Mouse (Mus musculus): Measurements from ENCODE around the gene Dip2a. TPM values are rescaled to one million over a fixed set of nuclear protein-coding genes. Genes with fewer than 3 reads are reported as not detected.

Dip2a gene
- 11.1 TPM for polyA plus RNA-seq (2012; fragmentation: generic; extraction: Trizol)

DNA sequence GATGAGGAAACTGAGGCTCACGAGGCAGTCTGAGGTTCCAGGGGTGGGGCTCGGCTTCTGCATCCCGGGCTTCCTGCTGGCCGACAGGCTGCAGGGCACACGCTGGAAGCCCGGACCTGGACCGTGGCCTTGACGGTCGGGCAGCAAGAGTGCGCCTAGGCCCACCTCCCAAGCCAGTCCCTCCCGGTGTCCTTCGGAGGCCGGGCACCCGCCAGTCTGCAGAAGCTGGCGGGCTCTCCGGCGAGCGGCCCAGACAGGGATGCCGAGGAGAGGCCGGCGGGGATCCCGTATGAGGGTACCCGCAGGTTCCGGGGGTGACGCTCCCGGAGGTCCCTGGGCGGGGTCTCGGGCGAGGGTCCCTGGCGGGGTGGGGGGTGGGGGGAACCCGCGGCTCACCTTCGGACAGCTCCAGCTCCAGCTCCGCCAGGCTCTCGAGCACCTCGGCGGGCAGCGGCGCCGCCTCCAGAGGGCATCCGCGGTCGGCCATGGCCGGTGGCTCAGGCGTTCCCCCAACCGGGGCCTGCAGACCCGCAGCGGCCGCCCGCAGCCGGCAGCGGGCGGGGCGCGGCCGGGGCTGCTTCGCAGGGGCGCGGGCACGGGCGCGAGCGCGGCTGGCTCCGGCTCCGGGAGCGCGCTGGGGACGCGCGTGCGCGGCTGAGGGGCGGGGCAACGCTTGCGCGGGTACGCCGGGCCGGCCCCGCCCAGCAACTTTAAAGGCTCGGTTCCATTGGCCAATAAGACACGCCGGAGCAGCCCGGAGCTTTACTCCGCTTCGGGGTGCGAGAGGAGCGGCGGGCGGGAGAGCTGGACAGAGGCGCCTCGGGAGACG lies at the start of gene Dip2a:
TSS of gene Dip2a (minus strand) at position 581 of the 829 bp plus-strand sequence.
- H3K4me2 ChIP-seq (ENCODE audit: low read depth): peak within 1 kb of the TSS; percentile 96
- H3K27me3 ChIP-seq (ENCODE audit: control insufficient read depth, insufficient read depth, insufficient read length): no peaks in the 10 kb centered on the region
- peak within 1 kb of the TSS; percentile 35 for H3K4me3 ChIP-seq
- TF ChIP-seq POLR2AphosphoS2 (IDR thresholded peaks at IDR 0.05; ENCODE audit: insufficient read length, low read depth) (peak; percentile 54), TCF12 (IDR thresholded peaks at IDR 0.05; ENCODE audit: insufficient read depth, poor library complexity, severe bottlenecking) (no peak), POLR2A (IDR thresholded peaks at IDR 0.05; ENCODE audit: insufficient read length, low read depth) (peak; percentile 61), TCF3 (IDR thresholded peaks at IDR 0.05; ENCODE audit: insufficient read length, low read depth) (no peak)
- H3K36me3 ChIP-seq (ENCODE audit: control insufficient read depth, insufficient read depth): peaks cover 4% of the 10 kb centered on the region
- H3ac ChIP-seq (ENCODE audit: control insufficient read depth, insufficient read length): peak within 1 kb of the TSS; percentile 64
- peaks cover 21% of the 10 kb centered on the region for H3K79me2 ChIP-seq (ENCODE audit: control insufficient read depth, insufficient read depth)

DNA sequence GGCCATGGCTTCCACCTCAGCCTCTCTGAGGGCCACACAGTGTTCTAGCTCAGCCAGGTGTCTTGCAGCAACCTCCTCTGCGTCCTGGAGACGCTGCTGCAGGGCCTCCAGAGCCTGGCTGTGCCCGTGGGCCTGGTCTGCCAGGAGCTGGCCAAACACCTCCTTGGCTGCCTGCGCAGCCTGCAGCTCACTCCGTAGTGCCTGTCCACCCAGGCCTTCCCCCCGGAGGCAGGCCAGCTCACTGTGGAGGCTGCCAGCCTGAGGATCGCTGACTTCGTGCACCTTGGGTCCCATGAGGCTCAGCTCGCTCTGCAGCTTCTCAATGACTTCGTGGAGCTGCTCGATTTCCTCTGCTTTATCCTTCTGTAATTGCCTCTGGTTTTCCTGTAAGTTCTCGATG lies 47.5 kb upstream of the Dip2a start:
- TF ChIP-seq E2F4 (IDR thresholded peaks at IDR 0.05; ENCODE audit: insufficient read depth) (no peak), MYOD1 (IDR thresholded peaks at IDR 0.05; ENCODE audit: control insufficient read depth in 1 of 3, insufficient read length in 2 of 3, low read depth in 2 of 3) (no peak), USF1 (IDR thresholded peaks at IDR 0.05; ENCODE audit: low read depth) (no peak), POLR2A (IDR thresholded peaks at IDR 0.05; ENCODE audit: insufficient read length, low read depth) (no peak), POLR2AphosphoS2 (IDR thresholded peaks at IDR 0.05; ENCODE audit: insufficient read length, low read depth) (no peak), MYOG (IDR thresholded peaks at IDR 0.05; ENCODE audit: control insufficient read depth in 1 of 3, insufficient read depth in 1 of 3, insufficient read length in 2 of 3, low read depth in 2 of 3) (no peak), SRF (IDR thresholded peaks at IDR 0.05; ENCODE audit: control insufficient read depth, insufficient read length, low read depth) (no peak), CEBPB (IDR thresholded peaks at IDR 0.05; ENCODE audit: insufficient read depth, poor library complexity, severe bottlenecking) (no peak), REST (IDR thresholded peaks at IDR 0.05; ENCODE audit: insufficient read depth, insufficient read length) (no peak), MAX (IDR thresholded peaks at IDR 0.05; ENCODE audit: low read depth) (no peak), TCF3 (IDR thresholded peaks at IDR 0.05; ENCODE audit: insufficient read length, low read depth) (no peak), TCF12 (IDR thresholded peaks at IDR 0.05; ENCODE audit: insufficient read depth, poor library complexity, severe bottlenecking) (no peak)
- Histone ChIP-seq H3K79me2 (ENCODE audit: control insufficient read depth, insufficient read depth) (no peaks in the 10 kb centered on the region), H3K36me3 (ENCODE audit: control insufficient read depth, insufficient read depth) (peaks cover 17% of the 10 kb centered on the region), H3K4me2 (ENCODE audit: low read depth) (no peak overlapping the region), H3K27me3 (ENCODE audit: control insufficient read depth, insufficient read depth, insufficient read length) (no peaks in the 10 kb centered on the region), H3ac (ENCODE audit: control insufficient read depth, insufficient read length) (no peak overlapping the region), H3K4me3 (no peak overlapping the region)

DNA sequence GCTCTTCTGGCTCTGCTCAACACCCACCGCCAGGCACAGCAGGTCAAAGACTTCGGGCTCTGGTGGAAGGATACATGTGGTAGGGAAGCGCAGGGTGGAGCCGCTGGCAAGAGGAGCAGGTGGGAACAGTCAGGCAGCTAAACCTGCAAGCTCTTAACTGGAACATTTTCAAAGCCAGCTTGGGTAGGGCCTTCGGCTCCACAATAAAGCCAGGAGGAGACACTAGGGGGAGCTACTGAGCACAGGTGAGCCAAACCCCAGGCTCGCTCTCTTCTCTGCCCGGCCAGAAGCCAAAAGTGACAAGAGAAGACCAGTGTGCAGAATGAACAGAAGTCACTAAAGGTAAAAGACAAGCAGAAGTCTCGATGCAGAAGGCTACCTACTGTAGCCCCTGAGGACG lies 46.7 kb upstream of the Dip2a start:
- TF ChIP-seq CEBPB (IDR thresholded peaks at IDR 0.05; ENCODE audit: insufficient read depth, poor library complexity, severe bottlenecking): no peak
- no peak for TF ChIP-seq POLR2A (IDR thresholded peaks at IDR 0.05; ENCODE audit: insufficient read length, low read depth)
- no peak for TF ChIP-seq TCF12 (IDR thresholded peaks at IDR 0.05; ENCODE audit: insufficient read depth, poor library complexity, severe bottlenecking)
- TF ChIP-seq MYOG (IDR thresholded peaks at IDR 0.05; ENCODE audit: control insufficient read depth in 1 of 3, insufficient read depth in 1 of 3, insufficient read length in 2 of 3, low read depth in 2 of 3): no peak
- TF ChIP-seq REST (IDR thresholded peaks at IDR 0.05; ENCODE audit: insufficient read depth, insufficient read length): no peak
- no peak for TF ChIP-seq MYOD1 (IDR thresholded peaks at IDR 0.05; ENCODE audit: control insufficient read depth in 1 of 3, insufficient read length in 2 of 3, low read depth in 2 of 3)
- TF ChIP-seq MAX (IDR thresholded peaks at IDR 0.05; ENCODE audit: low read depth): no peak
- no peak for TF ChIP-seq E2F4 (IDR thresholded peaks at IDR 0.05; ENCODE audit: insufficient read depth)
- TF ChIP-seq SRF (IDR thresholded peaks at IDR 0.05; ENCODE audit: control insufficient read depth, insufficient read length, low read depth): no peak
- no peak for TF ChIP-seq POLR2AphosphoS2 (IDR thresholded peaks at IDR 0.05; ENCODE audit: insufficient read length, low read depth)
- no peak for TF ChIP-seq TCF3 (IDR thresholded peaks at IDR 0.05; ENCODE audit: insufficient read length, low read depth)
- no peak for TF ChIP-seq USF1 (IDR thresholded peaks at IDR 0.05; ENCODE audit: low read depth)
- Histone ChIP-seq H3ac (ENCODE audit: control insufficient read depth, insufficient read length) (no peak overlapping the region), H3K36me3 (ENCODE audit: control insufficient read depth, insufficient read depth) (peaks cover 20% of the 10 kb centered on the region), H3K27me3 (ENCODE audit: control insufficient read depth, insufficient read depth, insufficient read length) (no peaks in the 10 kb centered on the region), H3K4me2 (ENCODE audit: low read depth) (no peak overlapping the region), H3K79me2 (ENCODE audit: control insufficient read depth, insufficient read depth) (no peaks in the 10 kb centered on the region), H3K4me3 (no peak overlapping the region)

DNA sequence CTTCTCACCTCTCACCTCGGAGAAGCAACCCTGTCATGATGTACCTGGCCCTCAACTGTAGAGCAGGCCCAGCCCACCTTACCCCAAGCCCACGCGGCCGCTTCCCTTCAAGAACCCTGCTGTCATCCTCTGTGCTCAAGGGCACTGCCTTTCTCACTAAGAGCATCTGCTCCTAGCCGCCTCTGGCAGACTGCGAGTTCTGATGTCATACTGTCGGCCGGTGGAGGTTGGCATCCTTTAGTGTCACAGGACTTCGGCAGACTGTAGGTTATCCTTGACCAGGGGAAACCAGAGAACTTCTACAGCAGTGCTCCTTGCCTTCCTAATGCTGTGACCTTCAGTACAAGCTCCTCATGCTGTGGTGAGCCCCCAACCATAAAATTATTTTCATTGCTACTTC lies 46.1 kb upstream of the Dip2a start:
- H3K79me2 ChIP-seq (ENCODE audit: control insufficient read depth, insufficient read depth): no peaks in the 10 kb centered on the region
- no peaks in the 10 kb centered on the region for H3K27me3 ChIP-seq (ENCODE audit: control insufficient read depth, insufficient read depth, insufficient read length)
- no peak for TF ChIP-seq TCF12 (IDR thresholded peaks at IDR 0.05; ENCODE audit: insufficient read depth, poor library complexity, severe bottlenecking)
- no peak for TF ChIP-seq REST (IDR thresholded peaks at IDR 0.05; ENCODE audit: insufficient read depth, insufficient read length)
- TF ChIP-seq MAX (IDR thresholded peaks at IDR 0.05; ENCODE audit: low read depth): no peak
- no peak for TF ChIP-seq POLR2AphosphoS2 (IDR thresholded peaks at IDR 0.05; ENCODE audit: insufficient read length, low read depth)
- TF ChIP-seq MYOG (IDR thresholded peaks at IDR 0.05; ENCODE audit: control insufficient read depth in 1 of 3, insufficient read depth in 1 of 3, insufficient read length in 2 of 3, low read depth in 2 of 3): no peak
- no peak overlapping the region for H3K4me2 ChIP-seq (ENCODE audit: low read depth)
- no peak overlapping the region for H3K4me3 ChIP-seq
- no peak overlapping the region for H3ac ChIP-seq (ENCODE audit: control insufficient read depth, insufficient read length)
- peaks cover 25% of the 10 kb centered on the region for H3K36me3 ChIP-seq (ENCODE audit: control insufficient read depth, insufficient read depth)

DNA sequence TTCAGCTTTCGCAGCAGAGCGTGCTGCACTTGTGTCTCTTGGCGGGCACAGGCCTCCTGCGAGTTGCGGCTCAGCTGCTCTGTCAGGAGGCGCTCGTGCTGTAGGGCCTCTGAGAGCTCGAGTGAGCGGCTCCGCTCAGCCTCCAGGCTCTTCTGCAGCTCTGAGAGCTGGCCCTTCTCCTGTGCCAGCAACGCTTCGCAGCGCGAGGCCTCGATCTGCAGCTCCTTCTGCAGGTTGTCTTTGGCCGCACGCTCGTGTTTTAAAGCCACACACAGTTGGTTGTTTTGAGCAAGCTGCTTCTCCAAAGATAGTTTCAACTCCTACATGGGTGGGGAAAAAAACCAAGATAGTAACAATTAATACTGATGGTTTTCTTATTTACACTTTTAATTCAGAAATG lies 29.9 kb upstream of the Dip2a start:
- no peak overlapping the region for H3K4me3 ChIP-seq
- no peak overlapping the region for H3K4me2 ChIP-seq (ENCODE audit: low read depth)
- TF ChIP-seq POLR2AphosphoS2 (IDR thresholded peaks at IDR 0.05; ENCODE audit: insufficient read length, low read depth): no peak
- TF ChIP-seq E2F4 (IDR thresholded peaks at IDR 0.05; ENCODE audit: insufficient read depth): no peak
- no peak for TF ChIP-seq USF1 (IDR thresholded peaks at IDR 0.05; ENCODE audit: low read depth)
- TF ChIP-seq TCF12 (IDR thresholded peaks at IDR 0.05; ENCODE audit: insufficient read depth, poor library complexity, severe bottlenecking): no peak
- no peak for TF ChIP-seq CEBPB (IDR thresholded peaks at IDR 0.05; ENCODE audit: insufficient read depth, poor library complexity, severe bottlenecking)
- H3K27me3 ChIP-seq (ENCODE audit: control insufficient read depth, insufficient read depth, insufficient read length): no peaks in the 10 kb centered on the region
- peaks cover 32% of the 10 kb centered on the region for H3K36me3 ChIP-seq (ENCODE audit: control insufficient read depth, insufficient read depth)
- no peak overlapping the region for H3ac ChIP-seq (ENCODE audit: control insufficient read depth, insufficient read length)
- no peaks in the 10 kb centered on the region for H3K79me2 ChIP-seq (ENCODE audit: control insufficient read depth, insufficient read depth)
